Mouse (Mus musculus): Measurements from ENCODE around the gene Hist1h1t. TPM values are rescaled to one million over a fixed set of nuclear protein-coding genes. Genes with fewer than 3 reads are reported as not detected.
"Not testable (repeated sequence)": the region's sequence is repeated elsewhere in the genome, so short reads cannot be mapped to it uniquely, and the experiment has no call there.

Hist1h1t gene
- under 1 TPM; 0.33 to 0.46 TPM for total RNA-seq (2021)
- long read RNA-seq, experiment 1, result 0 reads
- long read RNA-seq, experiment 2, result 0 reads

GRCm38 (mm10) chr13:23695514-23695913, at the start of gene Hist1h1t:
TSS of gene Hist1h1t (plus strand) at chr13:23695814.
- DNase-seq, result no peak

- no peak for DNase-seq
Observed at GRCm38 (mm10) chr13:23659636-23660366, 35.8 kb upstream of the Hist1h1t start.

- DNase-seq, result no peak
Observed at GRCm38 (mm10) chr13:23662536-23662935, 33.1 kb upstream of the Hist1h1t start.

GRCm38 (mm10) chr13:23681990-23682582, 13.5 kb upstream of the Hist1h1t start:
- no peak for DNase-seq

- no peak for DNase-seq
Observed at GRCm38 (mm10) chr13:23682623-23682946, 13.0 kb upstream of the Hist1h1t start.

- not testable (repeated sequence) for DNase-seq
Observed at GRCm38 (mm10) chr13:23682947-23683754, 12.5 kb upstream of the Hist1h1t start.

- DNase-seq, result peak; percentile 77 to 83
Observed at GRCm38 (mm10) chr13:23683755-23684281, 11.8 kb upstream of the Hist1h1t start, which contains the start of the genes Hist1h2ac and Hist1h2bc. TSS of gene Hist1h2ac (minus strand) at chr13:23683948. TSS of gene Hist1h2bc (plus strand) at chr13:23684199.

- DNase-seq, result peak in 1 of 2 experiments; percentile 65
Observed at GRCm38 (mm10) chr13:23684295-23684945, 11.2 kb upstream of the Hist1h1t start.

GRCm38 (mm10) chr13:23685121-23685861, 10.3 kb upstream of the Hist1h1t start:
- DNase-seq, result peak in 1 of 2 experiments; percentile 37

- no peak for DNase-seq
Observed at GRCm38 (mm10) chr13:23685966-23686365, 9.6 kb upstream of the Hist1h1t start.

GRCm38 (mm10) chr13:23687181-23687580, 8.4 kb upstream of the Hist1h1t start:
- no peak for DNase-seq

- no peak for DNase-seq
Observed at GRCm38 (mm10) chr13:23687907-23688306, 7.7 kb upstream of the Hist1h1t start.

- DNase-seq, result no peak
Observed at GRCm38 (mm10) chr13:23688956-23689355, 6.7 kb upstream of the Hist1h1t start.

- no peak for DNase-seq
Observed at GRCm38 (mm10) chr13:23689459-23689858, 6.2 kb upstream of the Hist1h1t start.

GRCm38 (mm10) chr13:23693856-23694440, 1.7 kb upstream of the Hist1h1t start:
- no peak for DNase-seq

- no peak for DNase-seq
Observed at GRCm38 (mm10) chr13:23694956-23695355, 658 bp upstream of the Hist1h1t start.

GRCm38 (mm10) chr13:23696061-23696474, 454 bp downstream of the Hist1h1t start:
- peak in 1 of 2 experiments; percentile 39 for DNase-seq

- peak; percentile 57 to 69 for DNase-seq
Observed at GRCm38 (mm10) chr13:23697491-23698299, 2.1 kb downstream of the Hist1h1t start.

- DNase-seq, result peak; percentile 96 to 98
Observed at GRCm38 (mm10) chr13:23698300-23698693, 2.7 kb downstream of the Hist1h1t start, which contains the start of gene Hist1h4c. TSS of gene Hist1h4c (minus strand) at chr13:23698454.

GRCm38 (mm10) chr13:23698996-23699395, 3.4 kb downstream of the Hist1h1t start:
- DNase-seq, result no peak

Data from adrenal gland, postnatal 36 days (tissue).